Mouse (Mus musculus) E14TG2a.4 (cell line): ENCODE results near the gene Kcnk1.

Experiments used
- H3K27me3 ChIP-seq: 2 replicates; pipeline ENCODE4 v1.6.1; 2014; ENCODE audit warnings: low read length, control low read depth; ENCODE audit not compliant: insufficient read depth
- H3K36me3 ChIP-seq: 2 replicates; pipeline ENCODE4 v1.6.1; 2014; ENCODE audit warnings: low read length, control low read depth; ENCODE audit not compliant: insufficient read depth
- H3K4me1 ChIP-seq: replicated peaks from 2 replicates; pipeline ENCODE4 v1.6.1; 2014; ENCODE audit warnings: low read depth, low read length, control low read depth
- H3K4me3 ChIP-seq: replicated peaks from 2 replicates; pipeline ENCODE4 v1.5.1; 2014; ENCODE audit warnings: mild to moderate bottlenecking, low read length
- H3K9me3 ChIP-seq: 2 replicates; pipeline ENCODE4 v1.6.1; 2014; ENCODE audit warnings: low read length, control low read depth
- CTCF ChIP-seq: conservative IDR thresholded peaks from 2 replicates; pipeline ENCODE4 v1.5.1; 2014; ENCODE audit warnings: low read length
- NANOG ChIP-seq: IDR thresholded peaks from 2 replicates; pipeline ENCODE4 v1.6.1; 2014; ENCODE audit warnings: borderline replicate concordance, low read length, mixed read lengths
- POU5F1 ChIP-seq: IDR thresholded peaks from 2 replicates; pipeline ENCODE4 v1.6.1; 2014; ENCODE audit warnings: low read length, borderline replicate concordance

Kcnk1 gene

GRCm38 (mm10) chr8:126036340-126036739, 41.4 kb downstream of the Kcnk1 start:
- H3K27me3 ChIP-seq = 0 out of 2 replicates have a peak, but pooled peaks cover 2% of the 10 kb centered on the region
- no peaks in the 10 kb centered on the region for H3K9me3 ChIP-seq
- no peaks in the 10 kb centered on the region for H3K4me1 ChIP-seq
- TF ChIP-seq NANOG (no peak), POU5F1 (no peak), CTCF (no peak)
- H3K36me3 ChIP-seq = no peaks in the 10 kb centered on the region
- no peak overlapping the region for H3K4me3 ChIP-seq

DNA sequence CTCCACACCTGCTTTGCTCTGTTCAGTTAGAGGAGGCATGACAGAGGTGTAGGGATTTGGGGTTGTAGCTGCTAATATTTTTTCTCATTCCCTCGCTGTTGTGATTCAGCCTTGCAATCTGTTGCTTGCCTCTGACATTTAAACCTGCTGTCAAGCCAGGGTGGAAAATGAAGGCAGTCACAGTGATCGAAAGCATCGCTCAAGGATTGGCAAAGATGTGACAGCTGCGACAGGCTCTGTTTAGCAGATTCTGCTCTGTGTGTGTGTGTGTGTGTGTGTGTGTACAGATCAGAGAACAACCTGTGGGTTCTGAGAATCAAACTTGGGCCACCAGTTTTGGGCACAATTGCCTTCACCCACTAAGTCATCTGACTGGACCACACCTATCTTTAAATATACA, 50.8 kb downstream of the Kcnk1 start:
- Histone ChIP-seq H3K4me1 (no peaks in the 10 kb centered on the region), H3K36me3 (no peaks in the 10 kb centered on the region), H3K4me3 (no peak overlapping the region), H3K27me3 (no peaks in the 10 kb centered on the region), H3K9me3 (no peaks in the 10 kb centered on the region)
- TF ChIP-seq POU5F1 (no peak), NANOG (no peak), CTCF (no peak)

GRCm38 (mm10) chr8:126053911-126054310, 58.9 kb downstream of the Kcnk1 start:
- no peaks in the 10 kb centered on the region for H3K4me1 ChIP-seq
- H3K4me3 ChIP-seq = no peak overlapping the region
- H3K27me3 ChIP-seq = no peaks in the 10 kb centered on the region
- no peak for TF ChIP-seq NANOG
- TF ChIP-seq CTCF = no peak
- TF ChIP-seq POU5F1 = no peak
- H3K9me3 ChIP-seq = peaks cover 10% of the 10 kb centered on the region
- no peaks in the 10 kb centered on the region for H3K36me3 ChIP-seq

- no peaks in the 10 kb centered on the region for H3K36me3 ChIP-seq
- no peak overlapping the region for H3K4me3 ChIP-seq
- peak; percentile 81 for TF ChIP-seq NANOG
- TF ChIP-seq CTCF = no peak
- H3K4me1 ChIP-seq = no peaks in the 10 kb centered on the region
- H3K9me3 ChIP-seq = peaks cover 22% of the 10 kb centered on the region
- H3K27me3 ChIP-seq = no peaks in the 10 kb centered on the region
These were observed 63.9 kb downstream of the Kcnk1 start for GRCm38 (mm10) chr8:126058876-126059275.

DNA sequence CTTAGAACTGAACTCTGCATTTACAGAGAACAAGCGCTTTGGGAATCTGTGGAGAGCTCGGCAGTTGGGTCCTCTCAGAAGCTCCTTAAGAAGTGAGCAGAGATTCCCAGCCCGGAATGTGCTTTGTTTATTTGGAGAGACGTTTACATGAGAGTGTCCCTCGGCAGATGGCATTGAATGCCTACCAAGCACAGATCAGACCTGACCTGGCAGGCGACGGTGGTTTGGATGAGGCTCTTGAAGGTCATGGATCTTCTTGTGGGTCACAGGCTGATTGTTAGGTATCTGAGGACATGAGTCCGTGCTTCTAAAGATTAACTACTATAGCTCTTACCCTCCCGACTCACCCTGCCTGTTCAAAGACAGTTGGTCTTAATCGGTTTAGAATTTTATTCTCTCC, 67.9 kb downstream of the Kcnk1 start:
- peaks cover 22% of the 10 kb centered on the region for H3K9me3 ChIP-seq
- H3K4me3 ChIP-seq = no peak overlapping the region
- H3K4me1 ChIP-seq = no peaks in the 10 kb centered on the region
- TF ChIP-seq POU5F1 (no peak), CTCF (no peak), NANOG (no peak)
- no peaks in the 10 kb centered on the region for H3K27me3 ChIP-seq
- no peaks in the 10 kb centered on the region for H3K36me3 ChIP-seq

DNA sequence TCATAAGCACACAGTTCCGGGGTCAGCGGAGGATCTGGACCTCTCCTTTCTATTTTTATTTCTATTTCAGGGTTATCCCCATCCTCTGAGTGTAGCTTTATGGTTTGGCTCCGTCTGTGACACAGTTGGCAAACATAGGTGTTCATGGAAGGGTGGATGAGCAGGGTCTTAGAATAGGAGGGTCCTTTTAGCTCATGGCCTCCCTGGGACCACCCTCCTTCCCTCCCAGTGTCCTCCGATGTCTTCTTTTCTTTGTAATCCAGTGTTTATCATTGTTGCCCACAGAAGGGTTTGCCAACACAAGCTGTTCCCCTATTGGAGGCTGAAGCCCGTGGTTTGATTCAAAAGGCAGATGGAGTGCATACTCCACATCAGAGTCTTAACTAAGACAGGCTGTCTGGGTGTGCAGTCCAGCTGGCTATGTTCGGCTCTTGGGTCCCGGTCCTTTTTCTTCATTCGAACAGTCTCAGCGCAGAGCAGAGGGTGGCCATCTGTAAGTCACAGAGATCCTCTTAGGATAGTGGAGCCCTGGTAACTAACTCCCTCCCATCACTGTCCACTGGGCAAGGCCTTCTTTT, 69.0 kb downstream of the Kcnk1 start:
- no peak overlapping the region for H3K4me3 ChIP-seq
- no peak for TF ChIP-seq NANOG
- TF ChIP-seq POU5F1 = no peak
- no peak for TF ChIP-seq CTCF
- H3K4me1 ChIP-seq = no peaks in the 10 kb centered on the region
- H3K36me3 ChIP-seq = no peaks in the 10 kb centered on the region
- no peaks in the 10 kb centered on the region for H3K27me3 ChIP-seq
- peaks cover 12% of the 10 kb centered on the region for H3K9me3 ChIP-seq

DNA sequence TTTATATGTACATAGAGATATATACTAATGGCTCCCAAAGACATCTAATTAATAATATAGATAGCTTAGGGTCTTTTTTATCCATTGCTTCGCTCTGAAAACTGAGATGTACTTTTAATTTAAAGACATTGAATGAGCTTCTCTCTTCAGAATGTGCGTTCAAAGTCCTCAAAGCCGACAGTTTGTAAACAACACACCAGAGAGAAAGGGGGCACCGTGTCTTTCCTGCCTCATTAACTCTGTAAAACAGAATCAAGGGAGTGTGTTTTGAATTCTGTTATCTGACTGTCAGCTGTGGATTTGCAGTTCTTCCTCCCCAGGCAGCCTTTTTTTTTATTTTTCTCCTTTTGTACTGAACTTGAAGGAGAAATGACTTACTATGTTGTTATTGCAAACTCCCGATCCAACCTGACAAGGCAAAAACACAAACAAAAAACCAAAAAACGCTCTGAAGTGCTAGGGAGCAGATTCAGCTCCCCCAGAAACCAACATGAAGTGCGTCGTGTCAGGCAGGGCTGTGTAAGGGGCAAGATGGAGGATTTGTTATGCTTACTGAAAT, 69.7 kb downstream of the Kcnk1 start:
- H3K4me3 ChIP-seq = no peak overlapping the region
- no peaks in the 10 kb centered on the region for H3K36me3 ChIP-seq
- peaks cover 4% of the 10 kb centered on the region; the same call in 1 of the 2 replicates for H3K9me3 ChIP-seq
- H3K4me1 ChIP-seq = no peaks in the 10 kb centered on the region
- TF ChIP-seq CTCF = no peak
- TF ChIP-seq POU5F1 = no peak
- TF ChIP-seq NANOG = no peak
- no peaks in the 10 kb centered on the region for H3K27me3 ChIP-seq

GRCm38 (mm10) chr8:126067306-126067705, 72.3 kb downstream of the Kcnk1 start:
- no peaks in the 10 kb centered on the region for H3K36me3 ChIP-seq
- H3K4me3 ChIP-seq = no peak overlapping the region
- no peaks in the 10 kb centered on the region for H3K4me1 ChIP-seq
- H3K27me3 ChIP-seq = peaks cover 4% of the 10 kb centered on the region; the same call in 1 of the 2 replicates
- TF ChIP-seq NANOG = no peak
- no peak for TF ChIP-seq CTCF
- no peak for TF ChIP-seq POU5F1
- no peaks in the 10 kb centered on the region for H3K9me3 ChIP-seq

DNA sequence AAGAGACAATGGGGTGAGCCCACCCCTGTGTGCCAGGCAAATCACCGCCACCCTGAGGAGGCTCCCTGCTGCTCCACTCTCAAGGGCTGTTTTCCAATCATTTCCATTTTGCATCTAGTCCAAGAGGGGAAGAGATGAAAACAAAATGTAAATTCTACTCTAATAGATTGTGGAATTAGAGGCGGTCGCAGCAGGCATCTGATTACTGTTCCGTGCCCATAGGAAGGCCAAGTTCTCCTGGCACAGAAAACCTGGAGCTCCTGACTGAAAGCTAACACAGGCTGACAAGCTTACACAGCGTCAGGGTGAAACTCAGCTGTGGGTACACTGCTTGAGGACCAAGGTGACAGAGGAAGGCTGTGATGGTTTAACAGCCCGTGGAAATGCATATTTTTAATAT, 73.2 kb downstream of the Kcnk1 start:
- TF ChIP-seq NANOG = no peak
- TF ChIP-seq POU5F1 = no peak
- TF ChIP-seq CTCF = no peak
- Histone ChIP-seq H3K4me1 (no peaks in the 10 kb centered on the region), H3K36me3 (no peaks in the 10 kb centered on the region), H3K4me3 (no peak overlapping the region), H3K9me3 (no peaks in the 10 kb centered on the region), H3K27me3 (peaks cover 4% of the 10 kb centered on the region; the same call in 1 of the 2 replicates)
